Mouse (Mus musculus) testis, adult 2 months (tissue): Measurements from ENCODE around the gene Slc2a9.

Experiments
- CTCF ChIP-seq: fragments of 200-500 bp; IDR thresholded peaks from 2 replicates; pipeline ENCODE4 v1.5.1; 2012; ENCODE audit warnings: low read depth, mild to moderate bottlenecking, inconsistent platforms, low read length, moderate library complexity; ENCODE audit not compliant: control insufficient read depth, insufficient read depth, insufficient replicate concordance
- POLR2A ChIP-seq: fragments of 200-500 bp; IDR thresholded peaks from 2 replicates; pipeline ENCODE4 v1.6.1; 2012; ENCODE audit warnings: low read depth, mild to moderate bottlenecking, inconsistent platforms, low read length, moderate library complexity; ENCODE audit not compliant: control insufficient read depth

GRCm38 (mm10) chr5:38540898-38541297, 38.0 kb upstream of the Slc2a9 start:
- TF ChIP-seq POLR2A (no peak), CTCF (no peak)
